Mouse (Mus musculus) lung, adult 18-20 months (tissue): ENCODE measurements around the gene Zfp750.

Experiments used
- DNase-seq, 2 experiments: peaks; one replicate each; pipeline ENCODE4 v3.0.0; 2022; ENCODE audit warnings: mixed read lengths in 2 of 2

Zfp750 gene

GRCm38 (mm10) chr11:121519131-121519530 is at the start of gene Zfp750:
TSS of gene Zfp750 (minus strand) at chr11:121519333.
- DNase-seq: peak; percentile 23 to 54

GRCm38 (mm10) chr11:121564265-121564664 is 45.1 kb upstream of the Zfp750 start:
- no peak for DNase-seq

- no peak for DNase-seq
Measured at GRCm38 (mm10) chr11:121563312-121563711, 44.2 kb upstream of the Zfp750 start.

- DNase-seq: peak; percentile 26 to 49
Measured at GRCm38 (mm10) chr11:121560294-121560663, 41.1 kb upstream of the Zfp750 start.

- no peak for DNase-seq
Measured at GRCm38 (mm10) chr11:121559527-121560293, 40.6 kb upstream of the Zfp750 start.

- no peak for DNase-seq
Measured at GRCm38 (mm10) chr11:121558522-121558921, 39.4 kb upstream of the Zfp750 start.

GRCm38 (mm10) chr11:121557946-121558345 is 38.8 kb upstream of the Zfp750 start:
- DNase-seq: no peak

- DNase-seq: peak in 1 of 2 experiments; percentile 32
Measured at GRCm38 (mm10) chr11:121556727-121557126, 37.6 kb upstream of the Zfp750 start.

- no peak for DNase-seq
Measured at GRCm38 (mm10) chr11:121553458-121553857, 34.3 kb upstream of the Zfp750 start.

GRCm38 (mm10) chr11:121552846-121553457 is 33.8 kb upstream of the Zfp750 start:
- no peak for DNase-seq

- peak in 1 of 2 experiments; percentile 56 for DNase-seq
Measured at GRCm38 (mm10) chr11:121552167-121552566, 33.0 kb upstream of the Zfp750 start.

- no peak for DNase-seq
Measured at GRCm38 (mm10) chr11:121551206-121551799, 32.2 kb upstream of the Zfp750 start.

GRCm38 (mm10) chr11:121549843-121550647 is 30.9 kb upstream of the Zfp750 start:
- DNase-seq: no peak

- no peak for DNase-seq
Measured at GRCm38 (mm10) chr11:121548996-121549842, 30.1 kb upstream of the Zfp750 start.

GRCm38 (mm10) chr11:121547925-121548324 is 28.8 kb upstream of the Zfp750 start:
- DNase-seq: no peak

GRCm38 (mm10) chr11:121547234-121547633 is 28.1 kb upstream of the Zfp750 start:
- no peak for DNase-seq

GRCm38 (mm10) chr11:121545398-121546034 is 26.4 kb upstream of the Zfp750 start:
- DNase-seq: no peak

- DNase-seq: peak; percentile 55 to 75
Measured at GRCm38 (mm10) chr11:121544755-121545397, 25.7 kb upstream of the Zfp750 start.

- DNase-seq: peak; percentile 73 to 86
Measured at GRCm38 (mm10) chr11:121543922-121544321, 24.8 kb upstream of the Zfp750 start.

GRCm38 (mm10) chr11:121543287-121543856 is 24.2 kb upstream of the Zfp750 start:
- DNase-seq: no peak

- no peak for DNase-seq
Measured at GRCm38 (mm10) chr11:121542471-121542870, 23.3 kb upstream of the Zfp750 start.
